Mouse (Mus musculus) heart, adult 2 months (tissue): ENCODE measurements at regions not wholly inside any gene's neighbourhood (a gene's known extent, or its start where the extent isn't known, plus 50 kb on each side); places are given as distances from the start of the nearest gene placed in this dataset.

ENCODE experiments used
- DNase-seq, 2 experiments: peaks; one replicate each; pipeline ENCODE4 v3.0.0; 2021
- H3K27ac ChIP-seq: fragments of 200-600 bp; 2 replicates; pipeline ENCODE4 v1.8.1; 2022
- H3K27me3 ChIP-seq: fragments of 200-500 bp; 2 replicates; pipeline ENCODE4 v1.6.1; 2012; ENCODE audit warnings: mild to moderate bottlenecking, low read length, inconsistent platforms, mixed read lengths; ENCODE audit not compliant: control insufficient read depth, insufficient read depth
- H3K36me3 ChIP-seq: fragments of 200-500 bp; 2 replicates; pipeline ENCODE4 v1.6.1; 2012; ENCODE audit warnings: low read length, inconsistent platforms; ENCODE audit not compliant: control insufficient read depth, insufficient read depth
- H3K4me1 ChIP-seq: fragments of 200-500 bp; 2 replicates; pipeline ENCODE4 v1.6.1; 2011; ENCODE audit warnings: low read length; ENCODE audit not compliant: control insufficient read depth, insufficient read depth
- H3K4me3 ChIP-seq: fragments of 200-600 bp; 2 replicates; pipeline ENCODE4 v1.8.1; 2022
- H3K79me2 ChIP-seq: fragments of 200-500 bp; replicated peaks from 2 replicates; pipeline ENCODE4 v1.6.1; 2012; ENCODE audit warnings: mild to moderate bottlenecking, inconsistent platforms, low read length, moderate library complexity, mixed read lengths; ENCODE audit not compliant: control insufficient read depth, insufficient read depth
- H3K9ac ChIP-seq: fragments of 200-500 bp; 2 replicates; pipeline ENCODE4 v1.6.1; 2012; ENCODE audit warnings: low read depth, mild to moderate bottlenecking, control low read depth, inconsistent platforms, low read length, mixed read lengths
- CTCF ChIP-seq: fragments of 200-600 bp; IDR thresholded peaks from 2 replicates; pipeline ENCODE4 v1.8.1; 2022; ENCODE audit warnings: antibody characterized with exemption, mild to moderate bottlenecking, moderate library complexity
- EP300 ChIP-seq: fragments of 200-500 bp; IDR thresholded peaks from 2 replicates; pipeline ENCODE4 v1.6.1; 2011; ENCODE audit warnings: low read depth, low read length, control low read depth; ENCODE audit not compliant: insufficient read depth
- POLR2A ChIP-seq: fragments of 200-500 bp; IDR thresholded peaks from 2 replicates; pipeline ENCODE4 v1.6.1; 2011; ENCODE audit warnings: mild to moderate bottlenecking, low read depth, low read length, control low read depth; ENCODE audit not compliant: insufficient read depth
- WGBS: fragments of 180-500 bp; shearing (Covaris S2); methylation state at CpG from one replicate; pipeline ENCODE4 v1.1.7; 2018; 5-methylcytosine and 5-hydroxymethylcytosine counted together
- intact Hi-C: fragments of 180-260 bp; cut with DNase I; formaldehyde crosslinking; loops from one replicate; pipeline ENCODE4 v1.15.1; 2025

DNA sequence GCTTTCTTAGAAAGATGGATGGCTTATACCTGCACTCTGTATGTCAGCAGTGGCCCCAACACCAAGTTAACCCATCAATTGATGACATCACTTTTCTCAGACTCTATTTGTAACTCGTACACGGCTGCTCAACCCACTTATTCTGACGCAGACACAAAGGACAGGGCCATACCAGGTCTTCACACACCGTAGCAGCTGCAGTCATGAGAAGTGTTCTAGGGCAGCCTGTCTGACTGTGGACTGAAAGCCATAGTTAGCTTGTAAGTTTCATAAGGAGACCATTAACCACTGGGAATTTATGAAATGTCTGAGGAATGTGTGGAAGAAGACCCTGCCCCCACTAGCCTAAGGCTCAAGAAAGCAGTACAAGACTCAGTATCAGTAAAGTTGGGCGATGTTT lies 56.3 kb upstream of the Oxtr start:
- Histone ChIP-seq H3K27me3 (no peaks in the 10 kb centered on the region), H3K27ac (no peak overlapping the region), H3K4me1 (peaks cover 2% of the 10 kb centered on the region), H3K9ac (no peak overlapping the region), H3K36me3 (no peaks in the 10 kb centered on the region), H3K79me2 (no peaks in the 10 kb centered on the region), H3K4me3 (no peak overlapping the region)
- TF ChIP-seq EP300 (no peak), POLR2A (no peak), CTCF (no peak)
- intact Hi-C loops = no loop called here
- no peak for DNase-seq
- 83% methylated on average over 5 of the region's 5 CpGs for WGBS

DNA sequence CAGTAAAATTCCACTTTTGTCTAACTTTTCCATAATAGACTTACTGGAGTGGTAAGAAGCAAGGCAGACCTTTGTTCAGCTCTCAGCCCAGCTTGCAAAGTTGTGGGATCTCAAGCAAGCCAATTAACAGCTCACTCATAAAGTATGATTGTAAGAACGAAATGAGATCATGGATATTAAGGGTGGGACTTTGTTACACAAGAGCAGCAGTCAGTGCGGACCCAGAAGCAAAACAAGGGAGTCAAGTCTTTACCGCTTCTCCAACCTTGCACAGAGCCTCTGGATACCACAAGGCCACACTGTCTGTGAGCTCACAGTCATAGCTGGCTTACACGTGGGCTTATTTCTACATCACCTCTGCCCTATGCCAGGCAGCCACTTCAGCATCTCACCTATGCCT lies 54.6 kb upstream of the Oxtr start:
- Histone ChIP-seq H3K9ac (no peak overlapping the region), H3K4me1 (peaks cover 2% of the 10 kb centered on the region), H3K27me3 (no peaks in the 10 kb centered on the region), H3K36me3 (no peaks in the 10 kb centered on the region), H3K79me2 (no peaks in the 10 kb centered on the region), H3K4me3 (no peak overlapping the region), H3K27ac (no peak overlapping the region)
- intact Hi-C loops = no loop called here
- TF ChIP-seq POLR2A (no peak), EP300 (no peak)
- DNase-seq = peak in 1 of 2 experiments; percentile 10
- 74% methylated on average over 4 of the region's 4 CpGs for WGBS

DNA sequence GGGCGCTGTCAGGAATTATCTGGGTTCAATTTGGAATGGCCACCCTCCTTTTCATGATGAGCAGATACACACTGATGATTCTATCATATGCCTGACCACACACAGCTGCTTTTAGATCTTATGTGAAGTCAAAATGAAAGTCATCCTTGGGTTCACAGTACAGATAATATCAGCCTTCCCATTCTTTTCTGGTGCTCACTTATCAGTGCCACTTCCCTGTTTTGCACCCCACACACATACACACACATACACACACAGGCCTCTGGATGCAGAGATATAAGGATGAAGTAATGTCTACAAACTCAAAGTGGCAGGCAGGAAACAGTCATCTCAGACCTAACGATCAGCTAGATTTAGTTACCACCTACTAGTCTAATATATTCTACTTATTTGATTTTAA lies 52.9 kb upstream of the Oxtr start:
- intact Hi-C loops = no loop called here
- WGBS = 60% methylated on average over 2 of the region's 2 CpGs
- Histone ChIP-seq H3K27ac (no peak overlapping the region), H3K36me3 (no peaks in the 10 kb centered on the region), H3K79me2 (no peaks in the 10 kb centered on the region), H3K9ac (no peak overlapping the region), H3K27me3 (no peaks in the 10 kb centered on the region), H3K4me1 (peaks cover 2% of the 10 kb centered on the region), H3K4me3 (no peak overlapping the region)
- TF ChIP-seq POLR2A (no peak), EP300 (no peak), CTCF (no peak)
- no peak for DNase-seq
